Mouse (Mus musculus) left cerebral cortex, postnatal 25 days (tissue): ENCODE measurements around the gene Evx2. TPM values are rescaled to one million over a fixed set of nuclear protein-coding genes. Genes with fewer than 3 reads are reported as not detected.

Experiments
- DNase-seq, 2 experiments: peaks; one replicate each; pipeline ENCODE4 v3.0.0; 2022; ENCODE audit warnings: low spot score in 2 of 2, mixed read lengths in 1 of 2
- intact Hi-C: fragments of 180-260 bp; cut with DNase I; formaldehyde crosslinking; loops from one replicate; pipeline ENCODE4 v1.15.1; 2025
- microRNA-seq, 2 experiments: library from miRNA; unstranded; fragments of <30 nt; microRNA quantifications; one replicate each; pipeline ENCODE4 v1.2.0; 2022
- total RNA-seq, 2 experiments: library from RNA; stranded (reverse); gene quantifications; 2 replicates each; pipeline ENCODE4 v1.2.3; 2021

The Evx2 gene
- total RNA-seq, 2 experiments from 2014 or later, result not detected

DNA sequence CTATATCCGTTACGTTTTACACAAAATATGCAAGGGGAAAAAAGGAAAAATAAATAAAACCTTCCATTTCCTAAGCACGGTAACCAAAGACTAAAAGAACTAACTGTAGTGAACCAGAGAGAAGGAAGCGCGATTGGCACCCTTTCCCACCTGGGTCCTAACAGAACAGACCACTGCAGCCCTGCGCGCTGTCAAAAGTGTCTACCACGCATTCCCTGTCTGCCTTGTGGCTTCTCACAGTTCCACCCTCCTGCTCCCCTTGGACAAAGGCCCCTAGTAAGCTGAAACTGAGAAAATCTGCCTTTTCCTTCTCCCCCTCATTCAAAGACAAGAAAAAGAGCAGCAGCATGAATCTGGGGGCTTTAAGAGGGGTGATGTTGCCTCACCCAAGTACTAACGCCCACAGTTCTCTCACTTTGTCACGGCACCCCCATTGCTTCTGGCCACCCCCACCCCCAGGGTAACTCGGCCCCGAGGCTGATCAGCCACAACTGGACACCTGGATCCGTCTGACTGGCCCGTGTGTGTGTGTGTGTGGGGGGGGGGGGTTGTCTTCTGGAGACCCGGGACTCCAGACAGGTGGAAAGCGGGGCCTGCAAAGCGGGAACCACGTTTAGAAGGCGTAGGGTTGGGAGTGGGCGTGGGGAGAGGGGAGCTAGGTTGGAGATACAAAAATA is 4.5 kb downstream of the Evx2 start:
- no peak for DNase-seq
- intact Hi-C loops, result loop anchor here (2.0 to 5.0 kb wide), 3 partner anchors 47 to 354 kb away; partner anchors contain the start of gene Hoxd8

- intact Hi-C loops, result loop anchor here (2.0 to 5.0 kb wide), 2 partner anchors 93 to 353 kb away; no protein-coding TSS in a partner anchor
These were observed 5.4 kb downstream of the Evx2 start for GRCm38 (mm10) chr2:74653781-74654535.

GRCm38 (mm10) chr2:74652996-74653340 is 6.4 kb downstream of the Evx2 start:
- DNase-seq, result no peak
- intact Hi-C loops, result loop anchor here (5.0 kb wide), 1 partner anchor 94 kb away; no protein-coding TSS in a partner anchor

More at GRCm38 (mm10) chr2:74653781-74654535, 5.4 kb downstream of the Evx2 start:
- no peak for DNase-seq

DNA sequence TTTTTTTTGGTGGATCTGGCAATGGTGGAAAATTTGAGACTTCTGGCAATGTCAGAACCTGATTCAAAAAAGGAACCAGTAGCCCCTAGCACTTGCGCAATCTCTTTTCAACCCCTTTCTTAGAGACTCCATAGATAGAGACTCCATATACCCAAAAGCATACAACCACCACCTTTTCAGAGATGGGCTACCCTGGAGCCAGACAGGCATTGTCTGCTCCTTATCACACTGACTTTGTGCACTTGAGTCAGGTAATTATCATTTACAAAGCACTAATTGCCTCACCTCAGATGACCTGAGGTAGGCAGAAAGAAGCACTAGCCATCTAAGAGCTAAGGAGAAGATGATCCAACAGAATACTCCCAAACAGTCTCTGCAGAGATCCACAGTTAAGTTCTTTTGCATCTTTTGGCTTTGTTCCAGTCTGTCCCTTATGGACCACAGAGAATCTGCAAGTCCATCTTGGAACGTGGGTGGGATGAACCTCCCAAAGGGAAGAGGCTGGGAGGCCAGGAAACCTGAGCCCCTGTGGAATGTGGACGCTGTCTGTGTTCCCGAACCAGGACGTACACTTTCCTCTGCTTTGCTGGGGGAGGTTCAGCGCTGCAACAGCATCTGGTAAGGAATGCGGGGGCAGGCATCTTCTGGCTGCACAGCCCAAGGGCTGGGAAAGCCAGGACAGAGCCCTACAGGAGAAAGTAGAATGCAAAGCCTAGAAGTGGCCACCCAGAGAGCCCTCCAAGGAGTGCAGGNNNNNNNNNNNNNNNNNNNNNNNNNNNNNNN is 12.1 kb downstream of the Evx2 start:
- DNase-seq, result no peak
- intact Hi-C loops, result no loop called here

- no peak for DNase-seq
- intact Hi-C loops, result no loop called here
These were observed 13.7 kb downstream of the Evx2 start for GRCm38 (mm10) chr2:74645631-74646030.

- intact Hi-C loops, result no loop called here
- DNase-seq, result no peak
These were observed 16.9 kb downstream of the Evx2 start for GRCm38 (mm10) chr2:74642431-74642830.

DNA sequence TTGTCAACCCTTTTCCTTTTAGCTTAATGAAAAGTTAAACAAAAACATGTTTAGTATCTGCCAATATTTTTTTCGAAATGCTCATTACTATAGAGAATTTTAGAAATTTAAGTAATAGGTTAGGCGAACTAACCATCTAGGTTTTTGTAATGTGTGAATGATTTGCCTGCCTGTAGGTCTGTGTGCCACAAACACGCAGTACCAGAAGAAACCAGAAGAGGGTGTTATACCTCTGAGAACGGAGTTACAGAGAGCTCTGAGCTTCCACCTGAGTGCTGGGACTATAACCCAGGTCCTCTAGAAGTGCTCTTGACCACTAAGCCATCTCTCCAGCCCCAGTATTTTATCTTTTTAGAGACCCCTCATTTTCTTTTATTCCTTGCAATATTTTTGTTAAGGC is 23.9 kb downstream of the Evx2 start:
- intact Hi-C loops, result no loop called here
- DNase-seq, result no peak

GRCm38 (mm10) chr2:74620368-74620767 is 39.0 kb downstream of the Evx2 start:
- intact Hi-C loops, result no loop called here

GRCm38 (mm10) chr2:74619676-74620246 is 39.6 kb downstream of the Evx2 start:
- intact Hi-C loops, result no loop called here
- DNase-seq, result no peak

More at GRCm38 (mm10) chr2:74620368-74620767, 39.0 kb downstream of the Evx2 start:
- no peak for DNase-seq

- intact Hi-C loops, result no loop called here
These were observed 41.7 kb downstream of the Evx2 start for GRCm38 (mm10) chr2:74617706-74618105.

DNA sequence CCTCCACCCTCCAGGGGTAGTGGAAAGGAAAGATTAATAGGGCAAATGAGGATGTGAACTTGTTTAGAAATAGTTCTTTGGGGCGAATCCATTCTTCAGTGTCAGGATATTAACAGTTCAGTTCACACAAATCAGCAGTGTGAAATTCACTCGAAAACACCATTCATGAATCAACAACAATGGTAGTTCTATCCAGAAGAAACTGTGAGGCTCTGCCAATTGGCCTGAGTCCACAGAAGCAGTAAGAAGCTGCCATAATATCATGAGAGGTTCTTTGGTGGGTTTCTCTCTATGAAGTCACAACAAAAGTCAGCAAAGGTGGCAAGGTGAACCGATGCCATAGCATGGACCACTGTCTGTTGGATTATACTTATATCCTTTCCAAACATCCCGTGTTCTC is 48.0 kb downstream of the Evx2 start:
- intact Hi-C loops, result no loop called here

More at GRCm38 (mm10) chr2:74617706-74618105, 41.7 kb downstream of the Evx2 start:
- DNase-seq, result no peak

GRCm38 (mm10) chr2:74609350-74609749 is 50.0 kb downstream of the Evx2 start:
- DNase-seq, result no peak
- intact Hi-C loops, result no loop called here

More for the DNA sequence above, 48.0 kb downstream of the Evx2 start:
- no peak for DNase-seq

DNA sequence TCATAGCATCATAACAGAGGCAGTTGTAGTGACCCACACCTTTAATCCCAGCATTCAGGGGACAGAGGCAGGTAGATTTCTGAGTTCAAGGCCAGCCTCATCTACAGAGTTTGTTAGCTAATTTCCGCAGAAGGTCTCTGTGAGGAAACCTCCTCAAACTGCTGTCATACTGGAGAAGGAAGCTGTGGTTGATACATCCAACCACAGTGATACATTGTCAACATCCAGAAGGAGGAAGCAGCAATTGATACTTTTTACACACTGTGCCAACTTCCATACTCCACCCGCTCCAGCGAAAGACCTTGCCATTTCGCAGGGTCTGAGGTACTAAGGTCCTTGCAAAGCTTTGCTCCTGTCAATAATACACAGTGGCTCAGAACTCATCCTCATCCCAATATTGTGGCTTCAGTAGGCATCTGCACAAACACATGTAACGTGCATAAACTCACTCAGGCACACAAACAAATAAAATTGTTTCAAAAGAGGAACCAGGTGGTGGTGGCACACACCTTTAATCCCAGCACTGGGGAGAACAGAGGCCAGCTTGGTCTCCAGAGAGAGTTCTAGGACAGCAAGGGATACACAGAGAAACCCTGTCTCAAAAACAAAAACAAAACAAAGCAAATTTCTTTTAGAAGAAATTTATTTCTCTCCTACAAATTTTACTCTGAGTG is 53.1 kb downstream of the Evx2 start:
- DNase-seq, result no peak
- intact Hi-C loops, result no loop called here

DNA sequence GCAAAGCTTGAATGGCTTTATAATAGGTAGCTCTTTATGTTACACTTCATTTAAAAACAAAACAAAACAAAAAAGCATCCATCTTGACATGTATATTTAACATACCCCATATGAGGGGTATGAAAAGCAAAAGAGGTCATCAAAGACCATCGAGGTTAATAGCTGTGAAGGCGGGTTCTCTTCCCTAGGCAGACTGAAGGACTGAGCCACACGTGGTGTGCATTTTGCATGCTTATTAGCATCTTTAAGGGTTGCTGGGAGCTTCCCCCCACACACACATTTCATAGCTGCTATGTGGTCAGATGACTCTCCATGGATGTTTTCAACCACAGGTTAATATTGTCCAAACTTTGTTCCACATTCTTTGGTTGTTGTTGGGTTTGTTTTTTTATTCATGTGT is 55.3 kb downstream of the Evx2 start:
- intact Hi-C loops, result no loop called here
- no peak for DNase-seq

Small RNAs within 50 kb of the gene (microRNA-seq; reads per million reads assigned to microRNA genes)
- gene Gm44463, result 0 reads per million in 2 experiments

Other genes starting within 250 kb of the Evx2 start
- 10 to 100 TPM; 69.7 to 77.6 TPM for gene Lnpk, start 80.1 kb downstream of the Evx2 start, total RNA-seq
- not detected for gene Hoxd13, start 8.8 kb upstream of the Evx2 start, total RNA-seq
- gene Hoxd12, start 15.5 kb upstream of the Evx2 start, total RNA-seq, result not detected
- gene Hoxd11, start 20.0 kb upstream of the Evx2 start, total RNA-seq, result not detected
- gene Hoxd10, start 32.4 kb upstream of the Evx2 start, total RNA-seq, result not detected
- not detected for gene Hoxd9, start 38.2 kb upstream of the Evx2 start, total RNA-seq
- gene Hoxd8, start 45.1 kb upstream of the Evx2 start, total RNA-seq, result under 1 TPM in 1 of 2 experiments, not detected in 1; 0.14 TPM
- gene Hoxd3, start 52.4 kb upstream of the Evx2 start, total RNA-seq, result not detected
- not detected for gene Hoxd4, start 52.4 kb upstream of the Evx2 start, total RNA-seq
- not detected for gene Gm28230, start 67.2 kb upstream of the Evx2 start, total RNA-seq
- under 1 TPM in 1 of 2 experiments, not detected in 1; 0.37 TPM for gene Hoxd1, start 103.4 kb upstream of the Evx2 start, total RNA-seq
- gene Mtx2, start 166.2 kb upstream of the Evx2 start, total RNA-seq, result 10 to 100 TPM; 43.5 to 49.0 TPM